Mouse (Mus musculus): ENCODE data around the gene Zranb1. TPM values are rescaled to one million over a fixed set of nuclear protein-coding genes. Genes with fewer than 3 reads are reported as not detected.

The Zranb1 gene
- total RNA-seq, 1 experiment from 2014 or later = 65.3 TPM

DNA sequence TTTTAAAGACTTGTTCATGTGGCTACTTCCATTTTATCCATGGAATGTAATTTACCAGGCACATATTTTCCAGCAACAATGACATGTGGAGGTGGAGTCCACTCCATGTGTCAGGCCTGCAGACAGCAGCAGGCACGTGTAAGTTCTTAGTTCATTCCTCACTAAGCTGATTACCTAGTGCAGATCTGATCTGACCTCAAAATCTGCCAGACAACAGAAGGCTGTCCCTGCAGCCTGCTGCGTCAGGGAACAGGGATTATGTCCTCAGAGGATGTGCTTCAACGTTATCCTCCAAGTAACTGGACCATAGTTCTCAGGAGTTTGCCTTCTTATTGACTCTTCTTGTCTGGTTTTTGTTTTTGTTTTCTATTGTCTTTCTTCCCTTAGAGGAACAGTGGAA is 9.0 kb upstream of the Zranb1 start:
- no peak for ATAC-seq (ENCODE audit: extremely low read depth, insufficient number of reproducible peaks, low FRiP score, poor library complexity, severe bottlenecking)

DNA sequence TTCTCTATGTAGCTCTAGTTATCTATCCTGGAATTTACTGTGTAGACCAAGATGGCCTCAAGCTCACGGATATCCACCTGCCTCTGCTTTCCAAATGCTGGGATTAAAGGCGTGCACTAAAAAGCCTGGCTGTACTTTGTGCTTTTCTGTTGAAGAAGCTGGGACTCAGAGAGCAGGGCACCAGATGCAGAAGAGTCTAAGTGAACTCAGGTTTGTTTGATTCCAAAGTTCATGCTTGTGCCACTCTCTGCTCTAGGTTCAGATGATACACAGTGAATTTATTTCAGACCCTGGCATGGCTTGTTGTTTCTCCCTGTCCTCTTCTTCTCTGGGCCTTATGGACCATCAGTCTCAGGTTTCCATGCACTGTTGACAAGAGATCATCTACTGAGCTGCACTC is 5.7 kb upstream of the Zranb1 start:
- no peak for ATAC-seq (ENCODE audit: extremely low read depth, insufficient number of reproducible peaks, low FRiP score, poor library complexity, severe bottlenecking)

GRCm38 (mm10) chr7:132927201-132927600 is 3.7 kb upstream of the Zranb1 start:
- no peak for ATAC-seq (ENCODE audit: extremely low read depth, insufficient number of reproducible peaks, low FRiP score, poor library complexity, severe bottlenecking)

- no peak for ATAC-seq (ENCODE audit: extremely low read depth, insufficient number of reproducible peaks, low FRiP score, poor library complexity, severe bottlenecking)
Measured at GRCm38 (mm10) chr7:132930055-132930454, 887 bp upstream of the Zranb1 start.

GRCm38 (mm10) chr7:132931560-132932351 is 814 bp downstream of the Zranb1 start:
- ATAC-seq (ENCODE audit: extremely low read depth, insufficient number of reproducible peaks, low FRiP score, poor library complexity, severe bottlenecking) = peak; percentile 34; the same call in 1 of the 2 replicates

GRCm38 (mm10) chr7:132933331-132933730 is 2.4 kb downstream of the Zranb1 start:
- ATAC-seq (ENCODE audit: extremely low read depth, insufficient number of reproducible peaks, low FRiP score, poor library complexity, severe bottlenecking) = no peak

- no peak for ATAC-seq (ENCODE audit: extremely low read depth, insufficient number of reproducible peaks, low FRiP score, poor library complexity, severe bottlenecking)
Measured at GRCm38 (mm10) chr7:132934743-132935142, 3.8 kb downstream of the Zranb1 start.

DNA sequence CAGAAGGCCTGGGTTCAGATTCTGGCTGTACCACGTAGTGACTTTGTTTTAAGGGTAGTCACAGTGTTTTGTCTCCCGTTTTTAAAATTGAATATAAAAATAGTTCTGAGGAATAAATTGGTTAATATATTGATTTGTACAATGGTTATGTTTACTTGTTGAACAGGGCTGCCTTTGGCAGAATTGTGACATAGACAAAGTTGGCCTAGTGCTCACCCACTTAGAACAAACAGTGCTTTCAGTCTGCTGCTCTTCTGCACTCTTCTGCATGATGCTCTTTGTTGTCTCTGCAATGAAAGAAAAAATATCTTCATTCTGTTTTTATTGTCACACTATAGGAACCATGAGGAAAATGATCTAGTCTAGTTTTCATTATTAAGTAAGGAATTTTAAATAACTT is 8.2 kb downstream of the Zranb1 start:
- no peak for ATAC-seq (ENCODE audit: extremely low read depth, insufficient number of reproducible peaks, low FRiP score, poor library complexity, severe bottlenecking)

GRCm38 (mm10) chr7:132940569-132940968 is 9.6 kb downstream of the Zranb1 start:
- ATAC-seq (ENCODE audit: extremely low read depth, insufficient number of reproducible peaks, low FRiP score, poor library complexity, severe bottlenecking) = no peak

- ATAC-seq (ENCODE audit: extremely low read depth, insufficient number of reproducible peaks, low FRiP score, poor library complexity, severe bottlenecking) = no peak
Measured at GRCm38 (mm10) chr7:132949968-132950367, 19.0 kb downstream of the Zranb1 start.

- ATAC-seq (ENCODE audit: extremely low read depth, insufficient number of reproducible peaks, low FRiP score, poor library complexity, severe bottlenecking) = no peak
Measured at GRCm38 (mm10) chr7:132950613-132951012, 19.7 kb downstream of the Zranb1 start.

DNA sequence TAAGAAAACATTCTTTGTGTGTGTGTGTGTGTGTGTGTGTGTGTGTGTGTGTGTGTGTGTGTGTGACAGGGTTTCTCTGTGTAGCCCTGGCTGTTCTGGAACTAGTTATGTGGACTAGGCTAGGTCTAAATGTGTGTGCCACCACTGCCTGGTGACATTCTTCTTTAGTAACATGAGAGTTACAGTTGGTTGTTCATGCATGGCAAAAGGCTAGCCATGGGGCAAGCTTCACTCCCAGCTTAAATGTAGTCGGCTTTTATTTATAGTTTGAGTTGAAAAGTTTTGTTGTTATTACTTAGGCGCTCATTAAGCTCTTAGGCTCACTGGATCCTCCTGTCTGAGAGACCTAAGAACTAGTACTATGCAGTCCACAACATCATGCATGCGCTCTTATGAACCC is 33.5 kb downstream of the Zranb1 start:
- no peak for ATAC-seq (ENCODE audit: extremely low read depth, insufficient number of reproducible peaks, low FRiP score, poor library complexity, severe bottlenecking)

GRCm38 (mm10) chr7:132965707-132966106 is 34.8 kb downstream of the Zranb1 start:
- ATAC-seq (ENCODE audit: extremely low read depth, insufficient number of reproducible peaks, low FRiP score, poor library complexity, severe bottlenecking) = no peak

DNA sequence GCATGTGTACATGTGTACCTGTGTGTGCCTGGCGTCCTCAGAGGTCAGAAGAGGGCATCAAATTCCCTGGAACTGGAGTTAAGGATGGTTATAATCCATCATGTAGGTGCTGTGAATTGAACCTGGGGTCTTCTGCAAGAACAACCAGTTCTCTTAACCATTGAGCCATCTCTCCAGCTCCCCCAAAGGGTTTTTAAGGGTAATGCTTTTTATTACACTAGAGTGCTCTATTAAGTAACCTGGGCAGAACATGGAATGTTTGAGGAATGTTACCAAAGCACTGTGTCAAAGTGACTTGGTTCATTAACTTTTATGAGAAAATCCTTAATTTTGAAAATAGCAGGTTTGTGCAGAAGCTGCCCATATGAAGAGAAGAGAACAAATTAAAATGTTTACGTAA is 41.1 kb downstream of the Zranb1 start:
- no peak for ATAC-seq (ENCODE audit: extremely low read depth, insufficient number of reproducible peaks, low FRiP score, poor library complexity, severe bottlenecking)

- ATAC-seq (ENCODE audit: extremely low read depth, insufficient number of reproducible peaks, low FRiP score, poor library complexity, severe bottlenecking) = no peak
Measured at GRCm38 (mm10) chr7:132976079-132976478, 45.1 kb downstream of the Zranb1 start.

GRCm38 (mm10) chr7:132977981-132978380 is 47.0 kb downstream of the Zranb1 start:
- ATAC-seq (ENCODE audit: extremely low read depth, insufficient number of reproducible peaks, low FRiP score, poor library complexity, severe bottlenecking) = no peak

DNA sequence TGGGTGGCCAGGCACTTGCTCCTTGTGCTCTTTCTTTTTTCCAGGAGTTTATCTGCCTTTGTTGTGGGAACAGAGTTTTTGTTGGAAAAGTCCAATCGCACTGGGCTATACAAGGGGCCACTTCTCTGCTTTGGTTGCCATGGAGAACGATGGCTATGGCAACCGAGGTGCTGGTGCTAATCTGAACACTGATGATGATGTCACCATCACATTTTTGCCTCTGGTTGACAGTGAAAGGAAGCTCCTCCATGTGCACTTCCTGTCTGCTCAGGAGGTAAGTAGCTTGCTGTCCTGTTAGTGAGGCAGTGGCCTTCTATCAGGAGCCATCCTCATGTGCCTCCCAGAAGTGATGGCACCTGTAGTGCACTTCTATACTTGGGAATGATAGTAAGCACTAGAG is 51.7 kb downstream of the Zranb1 start:
- ATAC-seq (ENCODE audit: extremely low read depth, insufficient number of reproducible peaks, low FRiP score, poor library complexity, severe bottlenecking) = no peak

GRCm38 (mm10) chr7:132989839-132990238 is 58.9 kb downstream of the Zranb1 start:
- ATAC-seq (ENCODE audit: extremely low read depth, insufficient number of reproducible peaks, low FRiP score, poor library complexity, severe bottlenecking) = no peak

DNA sequence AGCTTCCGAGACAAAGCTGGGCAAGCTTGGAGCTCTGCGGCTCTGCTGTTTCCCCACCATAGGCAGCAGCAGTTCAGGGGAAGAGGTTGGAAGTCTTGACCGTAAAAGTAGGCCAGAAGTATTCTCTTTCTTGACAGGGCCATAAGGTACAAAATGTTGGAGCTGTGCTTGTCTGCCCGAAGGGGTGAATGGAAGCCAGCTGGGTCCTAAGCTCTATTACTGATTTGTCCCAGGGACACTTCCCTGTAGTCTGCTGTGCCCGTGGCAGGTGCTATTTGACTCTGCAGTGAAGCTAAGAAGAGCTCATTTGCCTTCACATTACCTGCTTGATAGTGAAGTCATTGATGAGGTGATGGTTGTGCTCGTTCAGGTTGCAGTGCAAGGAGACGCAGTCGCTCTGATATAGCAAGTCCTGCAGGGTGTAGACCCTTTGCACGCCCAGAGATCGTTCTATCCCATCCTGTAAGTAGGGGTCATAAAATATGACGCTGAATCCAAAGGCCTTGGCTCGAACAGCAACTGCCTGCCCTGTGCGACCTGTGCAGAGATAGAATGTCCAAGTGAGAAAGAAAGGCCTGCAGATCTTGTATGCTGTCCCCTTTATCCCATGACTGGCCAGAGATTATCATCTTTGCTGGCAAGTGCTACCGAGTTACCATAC is 60.4 kb downstream of the Zranb1 start:
- ATAC-seq (ENCODE audit: extremely low read depth, insufficient number of reproducible peaks, low FRiP score, poor library complexity, severe bottlenecking) = no peak

DNA sequence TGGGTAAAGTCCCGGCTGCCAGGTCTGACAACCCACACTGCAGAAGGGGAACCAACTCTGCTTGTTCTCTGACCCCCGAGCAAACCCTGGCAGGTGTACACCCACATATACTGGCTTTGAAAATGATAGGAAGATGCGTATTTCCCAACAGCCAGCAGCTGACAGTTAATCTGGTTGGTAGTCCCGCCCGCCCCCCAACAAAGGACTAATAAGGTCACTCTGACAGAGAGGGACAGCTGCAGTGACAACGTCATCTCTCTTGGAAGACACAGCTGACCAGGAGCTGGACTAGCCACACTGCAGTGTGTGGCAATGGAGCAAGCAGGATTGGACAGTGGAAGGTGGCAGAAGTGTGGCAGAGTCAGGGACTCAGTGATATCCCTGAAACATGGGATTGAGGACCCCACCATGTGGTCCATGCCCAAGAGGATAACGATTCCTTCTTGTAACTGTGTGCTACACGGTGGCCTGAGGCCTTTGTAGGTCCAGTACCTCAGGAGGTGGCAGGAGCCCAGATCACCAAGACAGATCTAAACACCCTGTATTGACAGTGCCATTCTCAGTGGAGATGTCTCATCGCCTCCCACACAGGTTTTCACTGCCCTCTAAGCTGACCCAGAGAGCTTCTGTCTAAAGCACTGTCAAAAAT is 62.1 kb downstream of the Zranb1 start:
- no peak for ATAC-seq (ENCODE audit: extremely low read depth, insufficient number of reproducible peaks, low FRiP score, poor library complexity, severe bottlenecking)
